Mouse (Mus musculus) erythroblast, embryonic 14.5 days (primary cell): ENCODE data around the gene Kcnj6.

Experiments used
- GATA1 ChIP-seq: IDR thresholded peaks from 2 replicates; pipeline ENCODE4 v1.6.1; 2012; ENCODE audit warnings: low read length, inconsistent platforms, mixed read lengths
- TAL1 ChIP-seq: IDR thresholded peaks from 3 replicates; pipeline ENCODE4 v1.6.1; 2012; ENCODE audit warnings: low read length, inconsistent platforms, mixed read lengths

- no peak for TF ChIP-seq TAL1
- TF ChIP-seq GATA1: no peak
Observed at GRCm38 (mm10) chr16:94714483-94714882, 283.0 kb downstream of the Kcnj6 start.
